Mouse (Mus musculus): Measurements from ENCODE around the gene Actr2. TPM values are rescaled to one million over a fixed set of nuclear protein-coding genes. Genes with fewer than 3 reads are reported as not detected.
"Not testable (repeated sequence)": the region's sequence is repeated elsewhere in the genome, so short reads cannot be mapped to it uniquely, and the experiment has no call there.

Actr2 gene
- polyA plus RNA-seq, 1 experiment from 2014 or later, result 141 TPM

DNA sequence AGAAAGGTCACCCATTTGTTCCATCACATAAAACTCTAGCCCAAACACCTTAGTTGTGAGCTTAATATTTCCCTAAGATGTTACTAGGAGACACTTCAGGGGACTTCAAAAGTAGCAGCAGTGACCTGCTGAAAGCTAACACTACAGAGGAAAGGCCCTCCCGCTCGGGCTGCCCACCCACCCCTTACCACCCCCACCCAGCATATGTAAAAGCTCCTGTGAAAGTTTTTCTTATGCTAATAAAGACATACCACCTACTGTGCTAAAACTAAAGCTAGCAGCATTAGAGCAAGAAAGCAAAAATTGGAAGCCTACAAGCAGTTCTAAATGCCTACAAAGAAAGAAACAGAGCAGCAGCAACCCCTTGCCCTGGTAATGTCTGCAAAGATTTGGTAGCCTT is 48.6 kb downstream of the Actr2 start:
- peaks cover 57% of the 10 kb centered on the region for H3K36me3 ChIP-seq
- 23% methylated on average over 2 of the region's 2 CpGs for WGBS
- H3K4me3 ChIP-seq; H3K27ac ChIP-seq (replicated peaks); H3K27me3 ChIP-seq; H3K9ac ChIP-seq (replicated peaks); ATAC-seq (ENCODE audit: low FRiP score, low read depth); H3K4me1 ChIP-seq; H3K4me2 ChIP-seq (replicated peaks); H3K9me3 ChIP-seq: not testable (repeated sequence)

DNA sequence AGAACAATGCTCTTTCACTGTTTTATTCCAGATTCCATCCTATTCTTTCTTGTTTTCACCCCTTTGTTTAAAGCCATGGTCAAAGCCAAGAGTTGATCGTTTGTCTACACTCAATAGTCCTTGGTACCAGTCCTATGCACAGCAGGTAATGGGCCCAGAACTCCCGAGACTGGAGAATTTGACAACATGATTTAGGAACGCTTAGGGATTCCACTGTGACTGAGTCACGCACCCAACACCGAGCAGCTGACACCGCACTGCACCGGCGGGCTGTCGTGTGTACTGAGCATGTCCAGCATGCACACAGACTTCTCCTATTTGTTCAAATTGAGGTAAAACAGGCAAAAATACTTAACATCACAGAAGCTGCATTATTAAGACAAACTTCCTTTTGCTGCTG is 49.9 kb downstream of the Actr2 start:
- not testable (repeated sequence) for H3K9me3 ChIP-seq; H3K27ac ChIP-seq (replicated peaks); H3K4me1 ChIP-seq; H3K27me3 ChIP-seq; H3K9ac ChIP-seq (replicated peaks); H3K4me2 ChIP-seq (replicated peaks); H3K4me3 ChIP-seq; ATAC-seq (ENCODE audit: low FRiP score, low read depth)
- WGBS, result 93% methylated on average over 9 of the region's 9 CpGs
- peaks cover 53% of the 10 kb centered on the region for H3K36me3 ChIP-seq

DNA sequence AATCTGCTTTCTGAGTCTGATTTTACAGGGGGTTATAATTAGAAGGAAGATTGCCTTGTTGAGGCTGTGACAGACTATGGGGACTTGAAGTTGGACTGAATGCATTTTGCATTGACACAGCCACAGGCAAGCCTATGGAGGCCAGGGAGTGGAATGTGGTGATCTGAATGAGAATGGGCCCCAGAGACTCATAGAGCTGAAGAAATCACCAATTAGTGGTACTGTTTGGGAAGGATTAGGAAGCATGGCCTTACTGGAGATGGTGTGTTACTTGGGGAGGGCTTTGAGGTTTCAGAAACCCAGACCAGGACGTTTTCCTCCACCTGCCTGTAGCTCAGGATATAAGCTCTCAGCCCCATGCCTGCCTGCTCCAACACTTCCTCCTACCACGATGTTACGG is 53.0 kb downstream of the Actr2 start:
- Histone ChIP-seq H3K27me3 (no peaks in the 10 kb centered on the region), H3K36me3 (peaks cover 44% of the 10 kb centered on the region), H3K9me3 (no peaks in the 10 kb centered on the region), H3K9ac (replicated peaks) (no peak overlapping the region), H3K4me2 (replicated peaks) (no peak overlapping the region), H3K4me1 (peaks cover 4% of the 10 kb centered on the region; the same call in 1 of the 2 replicates), H3K4me3 (no peak overlapping the region), H3K27ac (replicated peaks) (no peak overlapping the region)
- 78% methylated on average over 3 of the region's 3 CpGs for WGBS
- no peak for ATAC-seq (ENCODE audit: low FRiP score, low read depth)

DNA sequence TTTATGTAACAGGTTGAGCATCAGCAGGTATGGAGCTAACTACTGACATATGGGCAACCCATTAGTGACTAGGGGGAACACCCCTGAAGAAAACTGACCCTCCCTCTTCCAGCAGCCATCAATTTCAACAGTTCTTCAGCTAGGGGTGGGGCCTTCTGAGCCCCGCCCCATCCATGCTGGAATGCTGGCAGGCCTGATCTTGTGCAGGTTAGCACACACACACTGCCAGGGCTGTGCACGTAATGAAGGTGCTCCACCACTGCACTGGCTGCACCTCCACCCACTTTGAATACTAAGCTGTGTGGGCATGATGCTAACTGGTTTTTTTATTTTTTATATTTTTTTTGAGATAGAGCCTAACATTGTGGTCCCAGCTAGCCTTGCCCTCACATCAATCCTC is 55.3 kb downstream of the Actr2 start:
- peaks cover 39% of the 10 kb centered on the region for H3K36me3 ChIP-seq

DNA sequence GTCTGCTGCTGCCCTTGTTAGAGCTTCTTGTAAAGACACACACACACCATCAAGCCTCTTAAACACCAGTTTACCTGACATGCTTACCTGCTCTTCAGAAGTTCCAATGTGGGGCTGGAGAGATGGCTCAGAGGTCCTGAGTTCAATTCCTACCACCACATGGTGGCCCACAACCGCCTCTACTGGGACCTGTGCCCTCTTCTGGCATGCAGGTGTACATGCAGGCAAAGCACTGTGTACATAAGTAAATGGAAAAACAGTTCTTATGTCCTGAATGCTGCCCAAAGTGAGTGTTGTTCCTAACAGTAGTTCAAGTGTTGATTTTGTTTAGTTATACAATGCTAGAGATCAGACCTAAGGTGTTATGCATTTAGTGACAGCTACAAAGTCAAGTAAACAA is 56.5 kb downstream of the Actr2 start:
- H3K4me1 ChIP-seq, result no peaks in the 10 kb centered on the region
- no peak for ATAC-seq (ENCODE audit: low FRiP score, low read depth)
- no peak overlapping the region for H3K27ac ChIP-seq (replicated peaks)
- H3K36me3 ChIP-seq, result peaks cover 35% of the 10 kb centered on the region
- no peaks in the 10 kb centered on the region for H3K27me3 ChIP-seq
- 83% methylated on average over 1 of the region's 1 CpGs for WGBS
- H3K9ac ChIP-seq (replicated peaks), result no peak overlapping the region
- H3K4me3 ChIP-seq, result no peak overlapping the region
- no peak overlapping the region for H3K4me2 ChIP-seq (replicated peaks)
- H3K9me3 ChIP-seq, result no peaks in the 10 kb centered on the region

More for the DNA sequence above, 55.3 kb downstream of the Actr2 start:
- Histone ChIP-seq H3K4me3 (no peak overlapping the region), H3K4me2 (replicated peaks) (no peak overlapping the region), H3K9me3 (no peaks in the 10 kb centered on the region), H3K27ac (replicated peaks) (no peak overlapping the region), H3K9ac (replicated peaks) (no peak overlapping the region), H3K27me3 (no peaks in the 10 kb centered on the region), H3K4me1 (no peaks in the 10 kb centered on the region)
- 0 out of 2 replicates have a peak, but pooled peaks have one; percentile 34 for ATAC-seq (ENCODE audit: low FRiP score, low read depth)
- 94% methylated on average over 2 of the region's 2 CpGs for WGBS

DNA sequence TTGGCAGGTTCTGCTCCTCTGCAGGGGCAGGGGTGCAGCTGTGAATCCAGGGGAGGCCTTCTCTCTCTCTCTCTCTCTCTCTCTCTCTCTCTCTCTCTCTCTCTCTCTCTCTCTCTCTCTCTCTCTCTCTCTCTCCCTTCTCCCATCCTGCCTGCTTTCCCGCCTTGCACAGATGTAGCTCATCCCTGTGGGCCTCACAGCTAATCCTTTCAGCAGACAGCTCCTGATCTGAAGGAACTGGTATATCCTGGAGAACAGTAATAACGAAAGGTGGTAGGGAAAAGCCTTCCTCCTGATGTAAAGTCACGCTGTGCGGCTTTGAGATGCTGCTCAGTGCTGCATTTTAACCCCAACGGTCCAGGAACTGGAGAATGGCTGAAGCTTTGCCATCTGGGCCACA is 58.1 kb downstream of the Actr2 start:
- WGBS, result 31% methylated on average over 5 of the region's 5 CpGs
- Histone ChIP-seq H3K4me1 (no peaks in the 10 kb centered on the region), H3K4me2 (replicated peaks) (no peak overlapping the region), H3K27ac (replicated peaks) (peak overlapping the region; percentile 22; the same call in 1 of the 2 replicates), H3K4me3 (no peak overlapping the region), H3K9ac (replicated peaks) (no peak overlapping the region), H3K36me3 (peaks cover 21% of the 10 kb centered on the region), H3K9me3 (no peaks in the 10 kb centered on the region), H3K27me3 (no peaks in the 10 kb centered on the region)
- no peak for ATAC-seq (ENCODE audit: low FRiP score, low read depth)

DNA sequence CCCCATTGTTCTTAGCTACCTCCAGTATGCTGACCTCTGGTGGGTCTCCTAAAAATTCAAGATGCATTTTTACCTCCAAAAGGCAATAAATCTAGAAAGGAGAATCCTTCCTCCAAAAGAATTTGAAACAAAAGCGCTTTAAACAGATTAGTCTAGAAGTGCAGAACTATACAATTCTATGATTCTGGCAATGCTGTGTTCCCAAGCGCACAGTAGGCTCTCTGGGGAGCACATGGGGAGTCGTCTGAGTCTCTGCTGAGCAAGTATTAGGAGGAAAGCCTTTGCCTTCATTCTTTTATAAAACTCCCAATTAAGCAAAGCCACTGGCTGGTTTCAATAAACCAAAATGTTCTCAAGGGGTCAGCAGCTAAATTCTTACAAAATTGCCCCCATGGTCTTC is 58.8 kb downstream of the Actr2 start:
- Histone ChIP-seq H3K4me1 (no peaks in the 10 kb centered on the region), H3K27ac (replicated peaks) (peak overlapping the region; percentile 22; the same call in 1 of the 2 replicates), H3K4me3 (no peak overlapping the region), H3K9ac (replicated peaks) (no peak overlapping the region), H3K27me3 (no peaks in the 10 kb centered on the region), H3K36me3 (peaks cover 14% of the 10 kb centered on the region), H3K4me2 (replicated peaks) (no peak overlapping the region), H3K9me3 (no peaks in the 10 kb centered on the region)
- WGBS, result 73% methylated on average over 3 of the region's 3 CpGs
- no peak for ATAC-seq (ENCODE audit: low FRiP score, low read depth)

DNA sequence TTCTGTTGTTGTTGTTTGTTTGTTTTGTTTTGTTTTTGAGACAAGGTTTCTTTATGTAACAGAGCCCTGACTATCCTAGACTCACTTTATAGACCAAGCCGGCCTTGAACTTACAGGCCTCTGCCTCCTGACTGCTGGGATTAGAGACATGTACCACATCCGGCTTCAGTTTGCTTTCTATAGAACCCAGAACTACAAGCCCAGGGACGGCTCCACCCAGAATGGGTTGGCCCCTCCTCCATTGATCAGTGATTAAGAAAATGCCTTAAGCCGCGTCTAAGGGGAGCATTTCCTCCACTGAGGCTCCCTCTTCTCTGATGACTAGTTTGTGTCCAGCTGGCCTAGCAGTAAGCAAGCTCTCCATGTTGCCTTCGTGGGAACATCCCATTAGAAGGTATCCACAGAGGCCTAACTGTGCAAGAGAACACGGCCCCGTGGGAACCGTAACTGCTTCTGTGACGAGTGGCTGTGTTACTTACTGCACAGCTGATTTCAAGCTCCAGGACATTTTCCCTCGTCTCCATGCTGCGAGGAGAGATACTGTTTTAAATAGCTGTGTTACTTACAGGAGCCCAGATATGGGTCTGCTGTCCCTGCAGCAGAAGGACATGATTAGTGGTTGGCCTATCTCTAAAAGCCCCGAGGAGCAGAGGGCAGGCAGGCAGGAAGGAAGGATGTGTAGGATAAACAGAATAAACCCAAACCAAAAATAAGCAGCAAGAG is 59.7 kb downstream of the Actr2 start:
- Histone ChIP-seq H3K4me1 (no peaks in the 10 kb centered on the region), H3K36me3 (peaks cover 11% of the 10 kb centered on the region), H3K27me3 (no peaks in the 10 kb centered on the region), H3K27ac (replicated peaks) (peak overlapping the region; percentile 15; the same call in 1 of the 2 replicates), H3K9ac (replicated peaks) (no peak overlapping the region), H3K9me3 (no peaks in the 10 kb centered on the region), H3K4me3 (no peak overlapping the region), H3K4me2 (replicated peaks) (no peak overlapping the region)
- 60% methylated on average over 13 of the region's 13 CpGs for WGBS
- ATAC-seq (ENCODE audit: low FRiP score, low read depth), result no peak

DNA sequence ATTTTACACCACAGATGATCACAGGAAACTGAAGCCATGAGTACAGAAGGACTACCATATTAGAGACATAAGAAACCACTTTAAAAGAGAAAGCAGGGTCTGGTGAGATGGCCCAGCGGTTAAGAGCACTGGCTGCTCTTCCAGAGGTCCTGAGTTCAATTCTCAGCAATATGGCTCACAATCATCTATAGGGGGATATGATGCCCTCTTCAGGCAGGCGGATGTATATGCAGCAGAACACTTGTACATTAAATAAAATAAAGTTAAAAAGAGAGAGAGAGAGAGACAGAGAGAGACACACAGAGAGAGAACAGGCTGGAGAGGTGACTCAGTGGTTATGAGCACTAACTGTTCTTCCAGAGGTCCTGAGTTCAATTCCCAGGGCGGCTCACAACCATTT is 67.1 kb downstream of the Actr2 start:
- 67% methylated on average over 3 of the region's 3 CpGs for WGBS
- H3K9ac ChIP-seq (replicated peaks), result no peak overlapping the region
- no peaks in the 10 kb centered on the region for H3K9me3 ChIP-seq
- peaks cover 11% of the 10 kb centered on the region for H3K4me1 ChIP-seq
- no peak overlapping the region for H3K27ac ChIP-seq (replicated peaks)
- no peaks in the 10 kb centered on the region for H3K27me3 ChIP-seq
- no peak overlapping the region for H3K4me2 ChIP-seq (replicated peaks)
- ATAC-seq (ENCODE audit: low FRiP score, low read depth), result no peak
- H3K4me3 ChIP-seq, result no peak overlapping the region
- H3K36me3 ChIP-seq, result no peaks in the 10 kb centered on the region

DNA sequence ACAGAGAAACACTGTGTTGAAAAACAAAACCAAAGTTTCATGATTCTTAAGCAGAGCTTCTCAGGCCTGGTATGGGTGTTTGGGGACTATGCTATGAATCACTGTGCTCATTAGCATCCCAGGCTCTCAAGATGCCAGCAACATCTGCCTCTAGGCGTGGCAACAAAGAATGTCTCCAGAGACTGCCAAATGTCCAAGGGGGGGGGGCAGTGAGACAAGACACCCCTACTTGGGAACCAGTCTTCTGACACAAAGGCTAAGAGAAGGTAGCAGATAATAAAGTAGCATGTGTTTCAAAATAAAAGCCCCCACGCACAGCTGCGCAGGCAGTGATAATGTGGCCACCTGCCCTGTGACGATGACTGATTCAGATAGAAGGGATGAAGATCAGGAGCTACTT is 69.5 kb downstream of the Actr2 start:
- no peak for ATAC-seq (ENCODE audit: low FRiP score, low read depth)
- Histone ChIP-seq H3K36me3 (no peaks in the 10 kb centered on the region), H3K27me3 (no peaks in the 10 kb centered on the region), H3K4me2 (replicated peaks) (no peak overlapping the region), H3K9me3 (no peaks in the 10 kb centered on the region), H3K27ac (replicated peaks) (no peak overlapping the region), H3K9ac (replicated peaks) (no peak overlapping the region), H3K4me3 (no peak overlapping the region), H3K4me1 (peaks cover 11% of the 10 kb centered on the region)
- 78% methylated on average over 4 of the region's 4 CpGs for WGBS

DNA sequence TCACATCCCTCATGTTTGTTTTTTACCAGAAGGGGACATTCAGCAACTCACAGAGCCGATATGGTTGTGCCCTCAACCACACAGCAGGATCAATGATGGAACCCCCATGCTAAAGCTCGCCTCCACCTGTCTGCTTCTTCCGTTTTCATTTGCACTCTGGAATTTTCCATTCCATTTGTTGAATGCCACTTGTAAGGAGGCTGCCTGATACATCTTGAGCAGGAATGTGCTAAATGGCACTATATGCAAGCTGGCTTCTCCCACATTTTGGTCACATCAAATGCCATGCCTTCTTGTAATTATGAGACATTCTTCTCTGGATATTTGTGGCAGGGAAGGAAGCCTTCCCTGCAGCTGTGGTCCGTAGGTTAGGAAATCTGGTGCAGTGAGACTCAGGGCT is 70.6 kb downstream of the Actr2 start:
- no peak overlapping the region for H3K27ac ChIP-seq (replicated peaks)
- H3K9ac ChIP-seq (replicated peaks), result no peak overlapping the region
- H3K27me3 ChIP-seq, result 0 out of 2 replicates have a peak, but pooled peaks cover 3% of the 10 kb centered on the region
- H3K4me1 ChIP-seq, result peaks cover 11% of the 10 kb centered on the region
- no peaks in the 10 kb centered on the region for H3K9me3 ChIP-seq
- H3K36me3 ChIP-seq, result no peaks in the 10 kb centered on the region
- no peak overlapping the region for H3K4me2 ChIP-seq (replicated peaks)
- H3K4me3 ChIP-seq, result no peak overlapping the region
- no peak for ATAC-seq (ENCODE audit: low FRiP score, low read depth)
- 72% methylated on average over 4 of the region's 4 CpGs for WGBS

DNA sequence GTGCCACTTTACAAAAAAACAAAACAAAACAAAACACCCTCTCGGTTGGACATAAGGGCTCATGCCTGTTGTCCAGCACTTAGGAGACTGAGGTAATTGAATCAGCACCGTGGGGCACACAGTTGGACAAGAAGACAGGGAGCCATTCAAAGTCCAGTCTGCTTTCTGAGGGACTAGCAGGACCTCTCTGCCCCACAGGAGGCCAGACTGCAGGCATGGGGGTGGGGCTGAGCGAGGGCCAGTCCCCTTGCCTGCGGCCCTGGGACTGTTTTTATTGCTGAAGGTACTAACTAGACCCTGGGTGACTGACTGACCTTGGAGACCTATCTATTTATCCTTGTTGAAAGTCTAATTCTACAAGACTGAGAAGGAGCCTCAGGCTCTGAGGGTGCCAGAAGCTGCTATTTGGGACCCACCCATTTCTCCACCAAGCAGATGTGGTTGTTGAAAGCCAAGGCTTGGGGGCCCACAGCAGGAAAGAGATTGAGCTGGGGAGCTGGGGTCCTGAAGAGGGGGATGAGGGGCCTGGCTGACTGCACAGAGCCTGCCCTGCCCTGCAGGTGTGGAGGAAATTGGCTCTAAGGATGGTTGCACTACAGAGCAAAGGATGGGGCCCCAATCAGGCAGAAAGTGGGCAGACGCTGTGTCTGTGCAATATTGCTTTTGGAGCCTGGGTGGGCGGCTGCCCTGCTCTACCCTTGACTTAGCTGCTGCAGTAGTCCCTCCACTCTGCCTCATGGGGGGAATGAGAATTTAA is 71.4 kb downstream of the Actr2 start:
- Histone ChIP-seq H3K4me2 (replicated peaks) (no peak overlapping the region), H3K4me3 (no peak overlapping the region)

More for the DNA sequence above, 71.4 kb downstream of the Actr2 start:
- no peaks in the 10 kb centered on the region for H3K9me3 ChIP-seq
- H3K9ac ChIP-seq (replicated peaks), result no peak overlapping the region
- no peak for ATAC-seq (ENCODE audit: low FRiP score, low read depth)
- H3K36me3 ChIP-seq, result no peaks in the 10 kb centered on the region
- H3K27me3 ChIP-seq, result 0 out of 2 replicates have a peak, but pooled peaks cover 3% of the 10 kb centered on the region
- H3K27ac ChIP-seq (replicated peaks), result no peak overlapping the region
- peaks cover 11% of the 10 kb centered on the region for H3K4me1 ChIP-seq
- 16% methylated on average over 6 of the region's 6 CpGs for WGBS
